Mouse (Mus musculus) heart, postnatal 25 days (tissue): ENCODE results near the gene Gm2310. TPM values are rescaled to one million over a fixed set of nuclear protein-coding genes. Genes with fewer than 3 reads are reported as not detected.
A peak's percentile ranks its signal among the peaks of the same experiment; 100 is the strongest.
"Not testable (repeated sequence)": the region's sequence is repeated elsewhere in the genome, so short reads cannot be mapped to it uniquely, and the experiment has no call there.

Experiments used
- DNase-seq: peaks from one replicate; pipeline ENCODE4 v3.0.0; 2022; ENCODE audit warnings: low spot score
- intact Hi-C: fragments of 180-260 bp; cut with DNase I; formaldehyde crosslinking; loops from one replicate; pipeline ENCODE4 v1.15.1; 2025
- total RNA-seq, 2 experiments: library from RNA; stranded (reverse); gene quantifications; 2 replicates each; pipeline ENCODE4 v1.2.3; 2021

Gene Gm2310
- not detected for total RNA-seq

DNA sequence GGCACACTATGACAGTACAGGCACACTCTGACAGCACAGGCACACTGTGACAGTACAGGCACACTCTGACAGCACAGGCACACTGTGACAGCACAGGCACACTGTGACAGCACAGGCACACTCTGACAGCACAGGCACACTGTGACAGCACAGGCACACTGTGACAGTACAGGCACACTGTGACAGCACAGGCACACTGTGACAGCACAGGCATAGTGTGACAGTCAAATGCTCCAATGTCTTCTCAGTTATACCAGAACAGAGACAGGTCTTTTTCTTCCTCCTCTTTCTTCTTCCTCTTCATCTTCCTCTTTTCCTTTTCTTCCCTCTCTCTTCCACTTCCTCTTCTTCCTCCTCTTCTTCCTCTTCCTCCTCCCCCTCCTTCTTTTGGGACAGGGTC is at the start of gene Gm2310:
TSS of gene Gm2310 (minus strand) at position 101 of the 400 bp plus-strand sequence.
- DNase-seq, intact Hi-C loops: not testable (repeated sequence)

DNA sequence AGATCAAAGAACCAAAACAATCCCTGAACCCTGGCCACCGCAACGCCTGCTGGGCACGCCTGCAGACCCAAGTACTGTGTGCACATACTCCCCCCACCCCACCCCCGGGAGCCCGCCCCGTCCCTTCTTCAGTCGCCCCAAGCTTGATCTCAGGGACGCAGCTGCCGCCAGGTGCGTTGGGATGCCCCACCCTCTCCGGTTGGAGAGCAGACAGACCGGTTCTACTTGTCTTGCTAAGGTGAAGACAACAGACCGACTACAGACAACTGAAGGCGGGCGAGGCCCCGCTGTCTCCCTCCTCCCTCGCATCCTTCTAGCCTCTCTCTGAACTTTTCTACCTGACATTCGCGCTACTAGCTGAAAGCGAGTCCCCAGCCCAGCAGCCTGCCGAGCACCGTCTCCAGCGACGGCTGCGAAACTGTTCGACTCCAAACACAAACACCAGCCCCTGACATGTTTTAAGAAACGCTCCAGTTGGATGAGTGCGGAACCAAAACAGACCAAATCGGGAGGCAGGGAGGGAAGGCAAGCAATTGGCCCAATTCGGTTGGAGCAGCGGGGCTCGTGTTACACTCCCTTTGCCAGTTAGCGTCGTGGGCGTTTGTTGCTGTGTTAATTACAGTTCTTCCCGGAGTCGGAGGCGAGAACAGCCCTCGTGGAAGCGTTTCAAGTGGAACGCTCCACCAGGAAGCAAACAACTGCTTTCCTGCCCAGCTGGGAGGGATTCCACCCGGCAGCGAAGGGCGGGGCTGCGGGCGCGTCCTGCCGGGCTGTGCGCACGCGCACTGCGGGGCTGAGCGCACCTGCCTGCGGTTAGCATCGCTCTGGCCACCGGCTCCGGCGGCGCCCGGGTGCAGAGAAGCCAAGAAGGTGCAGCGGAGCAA is 49.1 kb upstream of the Gm2310 start:
- intact Hi-C loops = loop anchor here (5.0 kb wide), 2 partner anchors 122 to 187 kb away; no protein-coding TSS in a partner anchor
- DNase-seq = peak; percentile 66

DNA sequence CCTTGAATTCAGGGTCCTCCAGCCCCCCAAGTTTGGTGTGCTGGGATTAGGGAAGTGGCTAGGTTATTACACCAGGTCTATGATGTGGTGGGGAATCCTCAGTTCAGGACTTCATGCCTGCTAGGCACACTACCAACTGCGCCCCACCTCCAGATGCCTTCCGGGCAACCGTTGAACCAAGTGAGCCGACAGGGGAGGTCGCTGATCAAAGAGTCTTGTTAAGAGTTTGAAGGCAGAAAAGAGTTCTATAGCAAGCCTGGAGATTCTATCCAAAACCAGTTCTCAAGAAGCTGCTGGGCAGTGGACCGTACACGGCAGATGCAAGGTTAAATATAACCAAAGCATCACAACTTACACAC is 48.5 kb upstream of the Gm2310 start:
- DNase-seq = no peak
- intact Hi-C loops = loop anchor here (5.0 kb wide), 2 partner anchors 121 to 186 kb away; no protein-coding TSS in a partner anchor

DNA sequence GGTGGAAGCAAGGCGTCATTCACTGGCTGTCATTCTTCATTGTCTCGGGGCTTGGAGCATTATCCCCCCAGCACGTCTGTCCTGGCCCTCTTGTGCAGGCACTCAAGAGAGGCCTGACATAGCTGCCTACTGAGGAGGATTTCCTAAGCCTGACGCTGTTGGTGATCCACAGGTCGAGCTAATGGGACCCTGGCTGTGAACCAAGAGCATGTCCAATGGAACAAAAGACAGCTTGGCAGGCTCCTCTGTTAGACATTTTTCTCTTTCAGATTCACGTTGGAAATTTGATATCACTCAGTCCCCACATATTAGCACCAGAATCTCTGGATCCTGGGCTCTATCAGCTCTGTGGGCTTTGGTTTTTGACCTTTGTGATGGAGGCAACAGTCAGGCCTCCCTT is 45.7 kb upstream of the Gm2310 start:
- intact Hi-C loops = loop anchor here (5.0 kb wide), 2 partner anchors 118 to 183 kb away; no protein-coding TSS in a partner anchor
- no peak for DNase-seq

DNA sequence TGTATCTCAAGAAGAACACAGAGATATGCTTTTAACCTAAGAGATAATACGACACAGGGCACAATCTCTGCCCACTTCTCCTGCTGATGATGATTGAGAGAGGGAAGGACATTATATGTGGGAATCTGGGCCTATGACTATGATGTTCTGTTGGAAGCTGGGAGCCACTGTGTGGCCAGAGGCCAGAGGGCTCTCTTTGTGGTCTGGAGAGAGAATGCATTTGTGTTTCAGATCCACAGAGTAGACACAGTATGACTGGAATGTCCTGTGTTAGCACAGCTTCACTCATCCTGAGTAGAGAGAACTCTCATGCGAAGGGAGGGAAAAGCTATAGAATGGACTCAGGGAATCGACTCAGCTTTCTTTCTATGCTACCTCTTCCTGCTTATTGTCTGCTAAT is 44.6 kb upstream of the Gm2310 start:
- DNase-seq = no peak
- intact Hi-C loops = no loop called here

DNA sequence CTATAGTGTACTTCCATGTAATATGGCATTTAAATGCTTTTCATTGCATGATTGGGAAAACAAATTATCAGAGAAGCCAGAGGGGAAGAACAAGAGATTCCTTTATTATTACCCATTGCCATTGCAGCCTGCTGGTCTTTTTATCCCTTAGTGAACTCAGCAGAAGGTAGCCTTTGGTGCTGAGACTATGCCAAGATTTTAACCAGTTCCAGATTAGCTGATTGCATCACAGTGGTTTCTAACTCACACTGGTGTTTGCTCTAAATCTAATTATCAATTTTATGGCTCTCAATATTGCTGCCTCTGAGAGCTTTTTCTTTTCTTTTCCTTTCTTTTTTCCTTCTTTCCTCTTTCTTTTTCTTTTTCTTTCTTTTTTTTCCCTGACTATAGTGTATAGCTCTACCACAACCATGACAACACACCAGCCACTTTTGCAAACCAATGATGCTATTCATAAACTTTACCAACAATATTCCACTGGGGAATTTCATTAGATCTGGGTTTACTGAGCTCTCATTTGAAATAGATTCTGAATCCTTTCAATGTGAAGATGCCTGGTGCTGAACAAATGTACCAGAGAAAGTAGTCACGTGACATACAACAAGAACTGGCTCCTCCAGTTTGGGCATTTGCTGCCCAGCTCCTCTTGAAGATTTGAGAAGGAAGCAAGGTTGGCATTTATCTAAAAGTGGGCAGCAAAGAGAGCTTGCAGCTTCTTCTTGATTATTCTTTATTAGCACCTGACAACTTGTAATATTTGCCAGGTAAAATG is 43.9 kb upstream of the Gm2310 start:
- intact Hi-C loops = no loop called here
- DNase-seq = no peak

DNA sequence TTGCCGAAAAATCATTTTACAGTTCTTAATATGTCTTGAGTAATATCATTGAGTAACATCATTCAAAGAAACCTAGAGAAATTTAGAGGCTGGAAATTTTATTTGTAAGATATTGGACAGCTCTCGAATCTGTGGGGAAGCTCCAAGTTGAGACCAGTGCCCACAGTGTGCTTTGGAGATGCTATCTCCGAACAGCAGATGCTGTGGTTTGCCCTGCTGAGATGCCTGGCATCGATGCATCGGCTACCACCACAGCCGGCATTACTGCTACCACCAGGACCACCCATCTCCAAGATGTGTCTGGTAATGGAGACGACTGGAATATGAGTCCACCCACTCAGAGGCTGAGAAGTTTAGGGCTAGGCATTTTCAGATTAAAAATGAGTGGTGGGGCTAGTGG is 43.0 kb upstream of the Gm2310 start:
- intact Hi-C loops = no loop called here
- DNase-seq = no peak

DNA sequence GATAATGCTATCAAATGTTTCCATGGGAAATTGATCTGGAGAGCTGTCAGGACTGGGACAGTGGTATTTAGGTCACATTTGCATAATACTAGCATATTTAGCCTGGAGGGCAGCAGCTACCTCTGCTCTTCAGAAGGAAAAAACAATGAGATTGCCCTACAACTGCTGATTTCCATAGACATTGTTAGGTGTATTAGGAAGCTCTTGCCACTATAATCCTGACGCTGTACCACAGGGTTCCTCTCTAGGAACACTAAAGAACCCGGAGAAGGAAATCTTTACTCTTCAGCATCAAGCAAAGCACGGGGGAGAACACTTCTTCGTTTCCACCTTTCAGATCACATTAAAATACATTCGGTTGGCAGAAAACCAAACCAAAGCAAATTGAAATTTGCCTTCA is 11.4 kb upstream of the Gm2310 start:
- DNase-seq = no peak
- intact Hi-C loops = no loop called here

DNA sequence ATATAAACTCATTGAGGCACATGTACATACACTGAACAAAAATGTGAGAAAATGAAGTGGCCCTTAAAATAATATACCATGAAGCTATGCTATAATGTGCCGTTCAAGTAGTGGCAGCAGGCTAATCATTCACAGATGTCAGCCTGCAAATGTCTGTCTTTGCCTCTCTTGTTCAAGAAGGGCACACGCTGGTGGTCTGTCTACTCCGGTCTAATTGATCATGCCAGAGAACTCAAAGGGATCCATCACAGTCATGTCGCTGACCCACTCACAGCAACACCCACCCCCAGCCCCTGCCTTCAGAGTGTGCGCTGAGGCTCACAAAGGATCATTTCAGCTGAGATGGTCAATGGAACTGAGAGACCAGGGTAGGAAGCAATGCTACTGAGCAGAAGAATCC is 6.8 kb downstream of the Gm2310 start:
- intact Hi-C loops = no loop called here
- DNase-seq = no peak

DNA sequence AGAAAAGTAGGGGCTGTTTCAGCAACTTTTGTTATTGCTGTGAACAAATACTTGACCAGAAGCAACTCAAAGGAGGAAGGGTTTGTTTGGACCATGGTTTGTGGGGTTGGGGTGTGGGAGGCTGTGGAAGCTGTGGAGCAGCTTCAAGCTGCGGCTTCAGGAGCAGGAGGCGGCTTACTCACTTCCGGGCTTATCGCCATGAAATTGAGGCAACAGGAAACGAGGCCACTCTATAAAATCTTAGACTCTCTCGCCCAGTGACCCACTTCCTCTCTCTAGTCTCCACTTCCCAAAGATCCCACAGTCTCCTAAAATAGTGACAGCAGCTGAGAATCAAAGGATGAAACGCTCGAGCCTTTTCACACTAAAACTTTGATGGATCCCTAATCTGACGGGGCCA is 7.9 kb downstream of the Gm2310 start:
- intact Hi-C loops = no loop called here
- DNase-seq = no peak

DNA sequence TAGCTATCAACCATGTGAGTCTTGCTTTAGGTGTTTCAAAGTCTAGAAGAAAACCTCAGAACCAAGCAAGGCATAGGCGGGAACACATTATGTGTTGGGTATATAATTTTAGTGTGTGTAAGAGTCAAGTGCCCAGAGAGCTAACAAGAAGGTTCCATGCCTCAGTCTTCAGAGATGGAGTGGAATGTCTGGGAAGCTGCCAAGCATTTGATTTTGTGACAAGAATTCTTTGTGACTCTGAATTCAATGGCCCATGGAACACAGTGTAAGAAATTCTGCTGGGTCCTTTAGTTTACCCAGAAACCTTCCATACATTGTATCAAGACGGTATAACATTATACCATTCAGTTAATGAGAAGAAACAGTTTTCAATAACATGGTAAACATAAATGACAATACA is 17.3 kb downstream of the Gm2310 start:
- intact Hi-C loops = no loop called here

DNA sequence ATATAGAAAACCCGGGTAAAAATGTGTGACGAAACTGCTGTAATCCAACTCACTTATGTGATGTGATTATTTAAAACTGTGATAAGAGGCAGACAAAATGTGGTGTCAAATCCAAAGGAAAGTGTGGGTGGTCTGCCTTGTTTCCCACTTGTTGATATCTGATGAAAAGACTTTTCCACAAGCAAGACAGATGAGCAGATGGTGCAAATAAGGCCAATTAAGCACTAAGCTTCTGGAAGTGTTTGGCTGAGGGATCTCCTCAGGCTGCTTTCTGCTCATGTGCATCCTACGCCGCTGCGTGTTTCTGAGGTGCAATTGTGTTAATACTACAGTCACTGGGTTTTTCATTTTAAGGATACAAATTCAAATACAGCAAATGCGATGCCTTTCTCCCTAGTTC is 34.5 kb downstream of the Gm2310 start:
- intact Hi-C loops = no loop called here
- DNase-seq = no peak

More for the DNA sequence above, 17.3 kb downstream of the Gm2310 start:
- DNase-seq = no peak

DNA sequence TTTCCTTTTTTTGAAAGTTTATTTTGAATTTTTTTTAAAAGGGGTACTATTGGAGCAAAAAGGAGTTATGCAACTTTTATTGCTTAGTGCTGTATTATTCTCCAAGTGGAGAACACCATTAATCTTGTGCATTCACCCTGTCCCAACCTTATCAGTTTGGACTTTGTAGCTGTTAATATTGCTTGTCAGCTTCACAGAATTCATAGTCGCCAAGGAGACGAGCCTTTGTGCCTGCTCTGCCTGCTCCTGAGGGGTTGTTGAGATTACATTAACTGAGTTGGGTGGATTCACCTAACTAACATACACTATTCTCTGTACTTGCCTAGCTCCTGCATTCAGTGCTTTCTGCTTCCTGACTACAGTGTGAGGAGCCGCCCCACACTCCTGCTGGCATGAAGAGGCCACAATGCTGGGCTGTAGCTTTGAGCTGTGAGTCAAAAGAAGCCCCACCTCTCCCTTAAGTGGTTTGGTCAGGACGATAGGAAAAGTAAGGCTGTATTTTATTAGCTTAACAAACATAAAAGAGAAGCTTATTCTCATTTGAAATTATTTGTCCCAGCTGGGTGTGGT is 50.7 kb downstream of the Gm2310 start:
- no peak for DNase-seq
- intact Hi-C loops = no loop called here

Other genes with a start within 250 kb of the Gm2310 start
- 10 to 100 TPM; 27.6 to 29.8 TPM for gene Nipbl, start 75.5 kb downstream of the Gm2310 start, total RNA-seq
- gene Slc1a3, start 190.8 kb upstream of the Gm2310 start, total RNA-seq = 1 to 10 TPM; 1.6 to 1.7 TPM